Mouse (Mus musculus): ENCODE results near the gene Rhov. TPM values are rescaled to one million over a fixed set of nuclear protein-coding genes. Genes with fewer than 3 reads are reported as not detected.
A peak's percentile ranks its signal among the peaks of the same experiment; 100 is the strongest.

Gene Rhov
- total RNA-seq, 2 experiments from 2014 or later = not detected

GRCm38 (mm10) chr2:119289014-119289416 lies 17.9 kb upstream of the Rhov start:
- no peak for DNase-seq

GRCm38 (mm10) chr2:119288270-119288882 lies 17.3 kb upstream of the Rhov start, which contains the start of gene Vps18:
Gene Vps18, plus strand, starts transcription at chr2:119288740.
- DNase-seq = peak; percentile 99

- no peak for DNase-seq
These were observed 16.3 kb upstream of the Rhov start for GRCm38 (mm10) chr2:119287372-119287771.

- no peak for DNase-seq
These were observed 11.0 kb upstream of the Rhov start for GRCm38 (mm10) chr2:119281899-119282565.

- no peak for DNase-seq
These were observed 6.7 kb upstream of the Rhov start for GRCm38 (mm10) chr2:119277810-119278209.

GRCm38 (mm10) chr2:119276926-119277325 lies 5.9 kb upstream of the Rhov start:
- no peak for DNase-seq

DNA sequence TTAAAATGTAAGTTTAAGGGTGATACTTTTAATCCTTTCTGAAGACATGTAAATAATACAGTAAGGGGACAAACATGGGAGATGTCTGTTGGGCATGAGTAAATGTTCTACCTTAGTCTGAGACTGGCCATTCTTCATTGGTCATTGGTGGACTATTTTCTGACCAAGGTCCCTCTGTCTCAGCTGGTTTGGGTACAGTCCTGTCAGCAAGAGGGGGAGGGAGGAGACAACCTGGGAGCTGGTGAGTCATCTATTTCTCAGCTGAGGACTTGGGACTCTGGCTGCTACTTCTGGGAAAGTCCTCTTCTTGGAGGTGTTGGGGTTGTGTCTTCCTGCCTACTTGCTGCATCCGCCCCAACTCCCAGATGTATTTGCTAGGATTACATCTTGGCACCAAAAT lies 3.1 kb upstream of the Rhov start:
- DNase-seq = no peak

GRCm38 (mm10) chr2:119270286-119270642 lies 808 bp downstream of the Rhov start:
- no peak for DNase-seq

DNA sequence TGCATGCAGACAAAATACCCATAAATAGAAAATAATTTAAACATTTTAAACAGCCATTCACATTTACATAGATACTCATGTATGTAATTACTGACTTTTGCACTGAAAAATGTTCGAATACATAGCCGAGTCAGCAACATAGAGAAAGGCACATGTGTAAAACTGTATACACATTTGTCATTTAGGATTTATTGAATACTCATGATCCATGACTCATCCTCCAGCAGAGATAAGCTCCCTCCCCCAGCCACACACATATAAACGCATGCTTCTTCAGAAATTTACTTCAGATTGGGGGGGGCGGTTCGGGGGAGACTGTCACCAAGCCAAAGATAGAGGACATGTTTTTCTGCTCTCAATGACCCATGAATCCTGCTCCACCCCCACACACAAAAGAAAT lies 7.3 kb downstream of the Rhov start:
- DNase-seq = no peak

- DNase-seq = peak; percentile 77
These were observed 8.1 kb downstream of the Rhov start for GRCm38 (mm10) chr2:119262978-119263377.

DNA sequence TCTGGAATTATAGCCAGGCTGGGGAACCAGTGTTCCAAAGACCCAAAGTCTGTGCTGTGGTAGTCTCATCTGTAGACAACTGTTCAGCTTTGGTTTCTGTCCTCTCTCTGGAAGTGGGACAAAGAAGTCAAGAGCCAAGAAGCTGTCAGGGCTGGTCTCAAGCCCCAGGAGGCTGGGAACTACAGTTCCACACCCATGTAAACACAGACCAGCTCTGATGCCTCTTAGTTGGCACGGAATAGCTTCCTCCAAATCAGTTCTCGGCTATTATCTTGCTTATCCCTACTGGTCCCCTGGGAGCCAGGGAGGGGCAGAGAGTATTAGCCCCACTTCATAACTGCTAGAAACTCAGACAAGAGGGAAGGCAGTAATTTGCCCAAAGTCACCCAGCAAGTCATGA lies 9.7 kb downstream of the Rhov start:
- no peak for DNase-seq

DNA sequence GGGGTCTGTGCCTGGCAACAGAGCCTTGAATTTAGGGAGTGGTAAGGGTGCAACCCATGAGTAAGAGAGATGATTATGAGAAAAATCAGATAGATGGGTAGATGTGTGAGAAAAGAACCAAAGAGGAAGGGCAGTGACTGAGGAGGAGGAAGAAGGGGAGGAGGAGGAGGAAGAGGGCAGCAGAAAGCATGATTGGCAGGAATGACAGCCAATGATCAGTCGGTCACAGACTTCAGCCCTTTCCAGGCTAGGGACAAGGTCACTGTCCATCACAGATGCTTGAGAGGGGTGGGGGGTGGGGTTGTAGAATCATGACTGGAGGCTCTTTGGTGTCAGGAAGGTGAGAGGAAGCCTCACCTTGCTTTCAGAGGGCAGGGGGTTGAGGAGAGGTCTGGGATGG lies 10.6 kb downstream of the Rhov start:
- DNase-seq = no peak

- DNase-seq = no peak
These were observed 16.1 kb downstream of the Rhov start for GRCm38 (mm10) chr2:119254976-119255375.

DNA sequence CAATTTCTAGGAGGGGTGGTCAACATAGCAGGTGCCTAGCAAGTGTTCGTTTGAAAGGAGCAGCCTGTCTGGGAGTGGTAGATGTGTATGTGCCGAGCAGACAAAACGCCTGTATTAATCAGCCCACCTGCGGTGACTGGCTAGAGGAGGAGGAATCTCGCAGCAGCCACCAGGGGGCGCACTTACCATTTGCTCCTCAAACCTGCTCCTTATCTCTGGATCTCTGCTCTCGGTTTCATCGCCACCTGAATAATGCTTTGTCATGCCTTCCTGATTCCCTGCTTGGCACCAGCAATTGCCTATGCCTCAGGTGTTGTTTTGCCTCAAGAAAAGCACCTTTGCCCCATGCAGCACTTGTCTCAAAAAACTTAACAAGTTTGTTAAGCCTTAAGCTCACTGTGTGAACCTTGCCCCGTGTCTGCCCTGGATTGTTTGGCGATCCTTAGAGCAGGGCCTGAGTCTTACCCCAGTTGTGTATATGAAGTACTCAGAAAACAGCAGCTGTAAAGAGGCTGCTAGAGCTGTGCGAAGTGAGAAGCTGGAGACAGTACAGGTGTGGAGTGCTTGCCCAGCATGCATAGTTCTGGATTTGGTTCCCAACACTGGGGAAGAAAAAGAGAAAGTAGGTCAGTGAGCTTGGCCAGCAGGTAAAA lies 20.1 kb downstream of the Rhov start:
- peak; percentile 88 for DNase-seq

GRCm38 (mm10) chr2:119250377-119250776 lies 20.7 kb downstream of the Rhov start:
- DNase-seq = no peak

- DNase-seq = no peak
These were observed 21.4 kb downstream of the Rhov start for GRCm38 (mm10) chr2:119249592-119250061.

DNA sequence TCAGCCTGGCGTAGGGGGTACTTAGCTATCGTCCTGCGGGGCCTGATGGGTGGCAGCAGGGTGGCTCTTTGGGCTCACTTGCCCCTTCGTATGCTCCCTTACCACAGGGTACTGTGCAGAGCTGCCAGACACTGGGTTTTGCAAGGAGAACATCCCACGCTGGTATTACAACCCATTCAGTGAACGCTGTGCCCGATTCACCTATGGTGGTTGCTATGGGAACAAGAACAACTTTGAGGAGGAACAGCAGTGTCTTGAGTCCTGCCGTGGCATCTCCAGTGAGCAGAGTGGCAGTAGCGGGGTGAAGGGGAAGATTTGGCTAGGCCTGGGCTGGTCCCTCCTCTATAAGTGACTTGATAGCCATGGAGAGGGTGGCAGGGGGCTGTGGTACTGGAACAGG lies 23.2 kb downstream of the Rhov start:
- no peak for DNase-seq

DNA sequence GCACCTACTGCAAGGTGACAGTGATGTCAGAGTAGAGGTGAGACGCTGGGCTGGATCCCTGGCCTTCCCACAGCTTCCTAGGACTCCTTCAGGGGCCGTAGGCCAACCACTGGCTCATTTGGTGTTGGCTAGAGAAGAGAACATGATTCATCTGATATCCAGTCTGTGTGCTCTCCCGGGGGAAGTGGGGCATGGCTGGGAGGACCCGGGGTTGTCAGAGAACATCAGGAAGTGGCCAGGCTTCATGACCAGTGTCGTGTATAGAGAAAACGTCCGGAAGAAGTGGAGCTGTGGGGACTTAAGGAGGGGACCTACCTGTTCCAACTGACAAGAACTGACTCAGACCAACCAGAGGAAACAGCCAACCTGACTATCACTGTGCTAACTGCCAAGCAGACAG lies 25.8 kb downstream of the Rhov start:
- no peak for DNase-seq

DNA sequence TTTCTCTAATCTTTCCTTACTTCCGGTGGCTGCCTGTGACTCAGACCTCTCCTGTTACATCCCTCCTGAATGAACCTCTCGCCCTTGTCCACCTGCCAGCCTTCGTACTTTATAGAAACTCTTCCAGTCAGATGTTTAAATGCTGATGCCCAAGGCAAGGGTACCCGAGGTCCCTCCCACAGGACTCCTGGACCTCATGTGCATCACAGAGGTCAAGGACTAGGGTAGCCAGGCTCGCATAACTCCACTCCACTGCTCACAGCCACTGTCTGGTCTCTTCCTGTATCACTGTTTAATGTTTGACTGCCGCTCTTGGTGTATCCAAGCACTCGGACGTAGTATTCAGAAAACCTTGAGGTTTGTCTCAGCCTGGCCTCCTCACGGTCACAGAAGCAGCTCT lies 28.5 kb downstream of the Rhov start:
- DNase-seq = no peak

- DNase-seq = no peak
These were observed 30.3 kb downstream of the Rhov start for GRCm38 (mm10) chr2:119240819-119241186.

DNA sequence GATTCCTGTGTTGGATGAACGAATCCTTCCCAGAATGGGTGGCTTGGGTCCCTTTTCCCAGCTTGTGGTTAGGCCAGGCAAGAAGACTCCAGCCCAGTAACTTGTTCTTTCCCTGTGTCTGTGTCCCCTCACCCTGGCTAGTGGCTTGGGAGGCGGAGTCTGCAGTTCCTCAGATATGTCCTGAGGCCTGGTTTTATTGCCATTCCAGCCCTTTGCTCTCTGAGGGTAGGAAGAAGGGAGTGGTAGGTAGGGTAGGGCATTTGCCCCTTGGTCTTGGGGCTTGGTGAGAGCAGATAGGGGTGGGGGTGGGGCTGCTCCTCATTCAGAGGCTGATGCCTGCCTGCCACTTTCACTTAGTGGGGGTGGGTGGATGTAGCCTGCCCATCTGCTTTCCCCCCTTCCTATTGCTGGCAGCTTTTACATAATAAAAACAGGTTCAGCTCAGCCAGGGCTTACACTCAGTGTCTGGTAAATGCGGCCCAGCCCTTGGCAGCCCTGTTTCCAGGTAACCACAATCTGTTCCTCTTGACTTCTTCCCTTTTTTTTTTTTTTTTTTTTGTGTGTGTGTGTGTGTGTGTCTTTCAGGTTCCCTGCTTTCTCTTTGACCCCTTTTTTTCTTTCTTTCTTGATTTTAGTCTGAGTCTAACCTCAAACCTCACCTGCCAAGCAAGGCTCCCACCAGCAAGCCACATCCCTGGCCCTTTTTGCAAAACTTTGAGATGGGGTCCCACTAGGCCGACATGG lies 30.8 kb downstream of the Rhov start:
- no peak for DNase-seq

- DNase-seq = no peak
These were observed 32.4 kb downstream of the Rhov start for GRCm38 (mm10) chr2:119238671-119239070.

GRCm38 (mm10) chr2:119237871-119238220 lies 33.2 kb downstream of the Rhov start:
- no peak for DNase-seq

Data from heart, postnatal 4 days (tissue).